Mouse (Mus musculus) megakaryocyte, embryonic 14.5 days (primary cell): Measurements from ENCODE around the gene Fam81a.

ENCODE experiments used
- FLI1 ChIP-seq: IDR thresholded peaks from 2 replicates; pipeline ENCODE4 v1.6.1; 2012; ENCODE audit warnings: low read length, inconsistent platforms, mixed read lengths
- GATA1 ChIP-seq: IDR thresholded peaks from 3 replicates; pipeline ENCODE4 v1.6.1; 2012; ENCODE audit warnings: mixed read lengths, low read length, inconsistent platforms, borderline replicate concordance

GRCm38 (mm10) chr9:70139331-70139885 is 3.0 kb downstream of the Fam81a start:
- TF ChIP-seq GATA1 (no peak), FLI1 (no peak)
